Mouse (Mus musculus) heart, embryonic 12.5 days (tissue): Measurements from ENCODE around the gene Wasf2. TPM values are rescaled to one million over a fixed set of nuclear protein-coding genes. Genes with fewer than 3 reads are reported as not detected.

Experiments used
- ATAC-seq: fragments of 200-750 bp; cut with Nextera tagmentation; 2 replicates; pipeline ENCODE4 v1.8.0; 2017; ENCODE audit warnings: moderate TSS enrichment, moderate library complexity; ENCODE audit not compliant: insufficient number of reproducible peaks, low FRiP score
- H3K27ac ChIP-seq: fragments of 300-500 bp; sonication (generic); 2 replicates; pipeline ENCODE4 v1.5.1; 2016; ENCODE audit warnings: mild to moderate bottlenecking, moderate library complexity; ENCODE audit not compliant: poor library complexity, severe bottlenecking
- H3K27me3 ChIP-seq: fragments of 300-500 bp; sonication (generic); replicated peaks from 2 replicates; pipeline ENCODE4 v1.6.1; 2016; ENCODE audit warnings: mild to moderate bottlenecking, moderate library complexity
- H3K36me3 ChIP-seq: fragments of 300-500 bp; sonication (generic); 2 replicates; pipeline ENCODE4 v1.6.1; 2016; ENCODE audit warnings: mild to moderate bottlenecking, moderate library complexity
- H3K4me1 ChIP-seq: fragments of 300-500 bp; sonication (generic); replicated peaks from 2 replicates; pipeline ENCODE4 v1.6.1; 2016; ENCODE audit warnings: mild to moderate bottlenecking
- H3K4me2 ChIP-seq: fragments of 300-500 bp; sonication (generic); 2 replicates; pipeline ENCODE4 v1.6.1; 2016; ENCODE audit warnings: mild to moderate bottlenecking, moderate library complexity
- H3K4me3 ChIP-seq: fragments of 300-500 bp; sonication (generic); 2 replicates; pipeline ENCODE4 v1.5.1; 2016; ENCODE audit warnings: mild to moderate bottlenecking
- H3K9ac ChIP-seq: fragments of 300-500 bp; sonication (generic); 2 replicates; pipeline ENCODE4 v1.6.1; 2016; ENCODE audit warnings: mild to moderate bottlenecking, moderate library complexity
- H3K9me3 ChIP-seq: fragments of 300-500 bp; sonication (generic); replicated peaks from 2 replicates; pipeline ENCODE4 v1.6.1; 2016; ENCODE audit warnings: mild to moderate bottlenecking, moderate library complexity
- WGBS: fragments of 180-500 bp; shearing (Covaris S2); methylation state at CpG from one replicate; pipeline ENCODE4 v1.1.7; 2016; 5-methylcytosine and 5-hydroxymethylcytosine counted together
- polyA plus RNA-seq: library from polyadenylated mRNA; unstranded; fragments of >200 nt; fragmentation: Nextera tagmentation; extraction: Ambion mirVana; gene quantifications from 2 replicates; pipeline ENCODE4 v1.2.1, GENCODE M21; 2016

The Wasf2 gene
- polyA plus RNA-seq, 1 experiment from 2014 or later: 68.5 TPM

DNA sequence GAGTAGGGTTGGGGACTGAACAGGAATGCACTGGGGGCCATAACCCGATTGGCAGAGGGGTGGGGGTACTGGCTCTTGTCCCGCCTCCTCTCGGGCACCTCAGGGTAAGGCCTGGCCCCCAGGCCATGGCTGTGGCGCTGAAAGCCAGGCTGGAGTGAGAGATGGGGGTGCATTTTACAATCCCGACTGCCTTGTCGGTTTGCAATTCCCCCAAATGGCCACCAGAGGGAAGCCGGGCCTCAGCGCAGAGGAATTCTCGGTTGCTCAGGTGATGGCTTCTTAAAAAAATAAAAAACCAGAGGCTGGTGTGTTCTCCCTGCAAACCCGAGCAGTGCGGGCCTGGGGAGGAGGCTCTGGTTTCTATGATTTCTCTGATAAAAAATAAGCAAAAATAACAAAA, 79.1 kb downstream of the Wasf2 start:
- Histone ChIP-seq H3K4me2 (no peak overlapping the region), H3K9ac (no peak overlapping the region), H3K4me3 (no peak overlapping the region), H3K27ac (no peak overlapping the region), H3K4me1 (peaks cover 31% of the 10 kb centered on the region), H3K36me3 (no peaks in the 10 kb centered on the region), H3K9me3 (no peaks in the 10 kb centered on the region), H3K27me3 (peaks cover 43% of the 10 kb centered on the region)
- 5% methylated on average over 11 of the region's 11 CpGs for WGBS
- ATAC-seq: no peak

DNA sequence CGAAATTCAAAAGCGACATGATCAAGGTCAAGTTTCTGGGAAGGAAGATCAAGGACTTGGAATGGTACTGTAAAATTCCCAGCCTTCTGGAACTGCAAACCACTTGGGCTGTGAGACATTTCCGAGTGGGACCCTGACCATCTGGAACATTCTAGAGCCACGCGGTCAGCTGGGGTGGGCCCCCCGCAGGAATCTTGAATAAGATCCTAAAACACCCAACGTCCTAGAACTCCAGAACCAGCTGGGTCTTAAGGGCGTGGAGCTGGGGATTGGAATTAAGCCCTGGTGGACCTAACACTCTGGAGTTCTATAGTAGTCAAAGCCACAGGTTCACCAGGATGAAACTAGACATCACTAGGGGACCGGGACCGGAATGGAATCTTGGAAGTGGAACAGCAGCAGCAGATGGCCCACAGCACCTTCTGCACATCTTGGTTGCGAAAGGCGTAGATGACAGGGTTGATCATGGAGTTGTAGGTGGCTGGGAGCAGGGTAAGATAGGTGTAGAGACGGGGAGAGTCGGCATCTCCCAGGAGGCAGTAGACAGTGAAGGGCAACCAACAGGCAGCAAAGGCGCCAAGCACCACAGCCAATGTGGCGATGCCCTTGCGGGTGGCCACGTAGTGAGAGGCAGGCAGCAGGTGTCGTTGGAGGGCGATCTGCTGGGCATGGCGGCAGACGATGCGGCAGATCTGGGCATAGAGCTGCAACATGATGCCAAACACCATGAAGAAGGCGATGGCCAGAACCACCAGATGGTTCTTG, 79.9 kb downstream of the Wasf2 start:
- H3K9me3 ChIP-seq: no peaks in the 10 kb centered on the region
- H3K4me2 ChIP-seq: no peak overlapping the region
- no peak overlapping the region for H3K4me3 ChIP-seq
- no peak for ATAC-seq
- no peak overlapping the region for H3K9ac ChIP-seq
- peaks cover 50% of the 10 kb centered on the region for H3K27me3 ChIP-seq
- peaks cover 23% of the 10 kb centered on the region for H3K4me1 ChIP-seq
- WGBS: 89% methylated on average over 24 of the region's 24 CpGs
- H3K27ac ChIP-seq: no peak overlapping the region
- no peaks in the 10 kb centered on the region for H3K36me3 ChIP-seq

- Histone ChIP-seq H3K9me3 (no peaks in the 10 kb centered on the region), H3K4me2 (no peak overlapping the region), H3K4me3 (no peak overlapping the region), H3K27ac (no peak overlapping the region), H3K4me1 (peaks cover 23% of the 10 kb centered on the region), H3K27me3 (peaks cover 53% of the 10 kb centered on the region), H3K9ac (no peak overlapping the region), H3K36me3 (no peaks in the 10 kb centered on the region)
- 90% methylated on average over 19 of the region's 19 CpGs for WGBS
- no peak for ATAC-seq
Measured at GRCm38 (mm10) chr4:133210788-133211390, 80.6 kb downstream of the Wasf2 start.

- Histone ChIP-seq H3K9me3 (no peaks in the 10 kb centered on the region), H3K4me1 (peaks cover 23% of the 10 kb centered on the region), H3K27me3 (peaks cover 53% of the 10 kb centered on the region), H3K4me2 (peak within 1 kb of the TSS; percentile 99), H3K36me3 (no peaks in the 10 kb centered on the region), H3K9ac (peak within 1 kb of the TSS; percentile 79), H3K4me3 (peak within 1 kb of the TSS; percentile 69), H3K27ac (peak within 1 kb of the TSS; percentile 15; the same call in 1 of the 2 replicates)
- ATAC-seq: peak; percentile 35; the same call in 1 of the 2 replicates
- 2% methylated on average over 52 of the region's 52 CpGs for WGBS
Measured at GRCm38 (mm10) chr4:133211751-133212561, 81.7 kb downstream of the Wasf2 start, which contains the start of the genes Cd164l2 and Gpr3. Gene Cd164l2 (plus strand): TSS chr4:133212131. Gene Gpr3 (minus strand): TSS chr4:133212536.

DNA sequence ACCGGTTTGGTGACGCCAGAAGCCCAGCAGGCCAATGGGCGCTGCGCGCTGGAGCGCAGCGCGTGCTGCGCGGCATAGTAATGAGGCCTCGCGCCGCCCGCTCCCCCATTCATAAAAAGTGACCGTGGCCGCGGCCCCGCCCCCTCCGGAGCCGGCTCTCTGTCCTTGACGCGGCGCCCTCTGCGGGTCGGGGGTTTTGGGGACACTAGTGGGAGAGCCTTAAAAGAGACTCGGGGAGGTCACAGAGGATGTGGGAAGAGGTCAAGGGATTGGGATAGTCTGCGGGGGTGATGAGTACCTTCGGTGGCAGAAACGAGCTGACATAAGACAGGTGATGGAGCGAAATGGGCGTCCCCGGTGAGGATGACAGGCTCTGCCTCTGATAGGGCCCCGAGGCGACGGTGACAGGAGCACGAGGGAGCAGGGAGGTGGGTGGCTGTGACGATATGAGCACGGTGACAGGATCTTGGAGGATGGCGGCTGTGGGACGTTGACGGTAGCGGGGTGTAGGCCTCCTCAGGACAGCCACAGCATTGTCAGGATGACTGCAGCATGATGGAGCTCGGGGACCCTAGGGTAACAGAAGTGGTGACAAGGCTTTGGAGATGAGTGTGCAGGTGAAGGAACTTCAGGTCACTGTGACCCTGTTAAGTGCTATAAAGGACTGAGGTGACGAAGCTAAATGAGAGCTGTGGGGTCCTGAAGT, 82.4 kb downstream of the Wasf2 start:
- WGBS: under 1% methylated on average over 44 of the region's 44 CpGs
- peak overlapping the region; percentile 69 for H3K4me3 ChIP-seq
- peak; percentile 81 for ATAC-seq
- peak overlapping the region; percentile 79 for H3K9ac ChIP-seq
- H3K27ac ChIP-seq: peak overlapping the region; percentile 15; the same call in 1 of the 2 replicates
- H3K9me3 ChIP-seq: no peaks in the 10 kb centered on the region
- peaks cover 23% of the 10 kb centered on the region for H3K4me1 ChIP-seq
- no peaks in the 10 kb centered on the region for H3K36me3 ChIP-seq
- peak overlapping the region; percentile 99 for H3K4me2 ChIP-seq
- H3K27me3 ChIP-seq: peaks cover 53% of the 10 kb centered on the region

DNA sequence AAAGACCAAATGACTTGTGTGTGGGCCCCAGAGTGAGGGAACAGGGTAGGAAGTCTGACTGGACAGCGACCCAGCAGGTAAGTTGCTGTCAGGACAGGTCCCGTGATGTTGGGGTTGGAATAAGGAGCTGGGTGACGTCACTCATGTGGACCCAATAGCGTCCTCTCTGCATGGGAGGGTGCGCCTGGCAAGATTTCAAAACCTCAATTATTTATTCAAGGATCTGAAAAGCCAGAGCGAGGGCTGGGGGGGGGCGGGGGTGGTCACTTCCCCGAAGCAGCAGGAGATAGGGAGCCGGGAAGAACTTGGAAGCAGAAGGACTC, 82.9 kb downstream of the Wasf2 start:
- no peak overlapping the region for H3K9ac ChIP-seq

DNA sequence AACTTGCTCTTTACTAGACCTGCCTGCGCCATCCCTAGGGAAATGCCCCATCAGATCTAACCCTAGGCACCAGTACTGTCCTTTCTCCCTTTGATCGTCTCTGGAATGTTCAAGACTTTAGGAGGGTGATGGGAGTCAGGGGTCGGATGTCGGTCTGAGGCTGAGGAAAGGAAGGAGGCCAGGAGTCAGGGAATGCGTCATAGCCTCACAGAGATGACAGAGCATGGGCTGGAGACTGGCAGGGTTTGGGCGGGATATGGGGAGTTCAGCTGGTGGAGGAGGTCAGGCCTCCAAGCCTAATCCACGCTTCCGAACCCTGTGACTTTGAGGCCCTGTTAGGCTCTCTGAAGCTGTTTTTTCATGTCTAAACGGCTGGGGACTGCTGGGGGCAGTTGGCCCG, 83.4 kb downstream of the Wasf2 start:
- Histone ChIP-seq H3K27me3 (peaks cover 46% of the 10 kb centered on the region), H3K4me1 (peaks cover 23% of the 10 kb centered on the region), H3K9ac (no peak overlapping the region), H3K9me3 (no peaks in the 10 kb centered on the region), H3K4me2 (peak overlapping the region; percentile 99), H3K4me3 (peak overlapping the region; percentile 13; the same call in 1 of the 2 replicates), H3K27ac (no peak overlapping the region), H3K36me3 (no peaks in the 10 kb centered on the region)
- 14% methylated on average over 10 of the region's 10 CpGs for WGBS
- no peak for ATAC-seq

More for the DNA sequence above, 82.9 kb downstream of the Wasf2 start:
- no peaks in the 10 kb centered on the region for H3K36me3 ChIP-seq
- peaks cover 50% of the 10 kb centered on the region for H3K27me3 ChIP-seq
- 0 out of 2 replicates have a peak, but pooled peaks have one; percentile 15 for ATAC-seq
- WGBS: under 1% methylated on average over 9 of the region's 9 CpGs
- H3K27ac ChIP-seq: no peak overlapping the region
- peaks cover 23% of the 10 kb centered on the region for H3K4me1 ChIP-seq
- H3K9me3 ChIP-seq: no peaks in the 10 kb centered on the region
- peak overlapping the region; percentile 99 for H3K4me2 ChIP-seq
- H3K4me3 ChIP-seq: peak overlapping the region; percentile 69

GRCm38 (mm10) chr4:133217641-133218040, 87.3 kb downstream of the Wasf2 start:
- H3K4me3 ChIP-seq: no peak overlapping the region
- no peak for ATAC-seq
- peaks cover 58% of the 10 kb centered on the region for H3K27me3 ChIP-seq
- no peaks in the 10 kb centered on the region for H3K36me3 ChIP-seq
- peaks cover 20% of the 10 kb centered on the region for H3K4me1 ChIP-seq
- no peak overlapping the region for H3K9ac ChIP-seq
- H3K9me3 ChIP-seq: no peaks in the 10 kb centered on the region
- H3K27ac ChIP-seq: no peak overlapping the region
- H3K4me2 ChIP-seq: no peak overlapping the region
- 4% methylated on average over 5 of the region's 5 CpGs for WGBS

GRCm38 (mm10) chr4:133218745-133219144, 88.4 kb downstream of the Wasf2 start:
- Histone ChIP-seq H3K27ac (no peak overlapping the region), H3K9me3 (no peaks in the 10 kb centered on the region), H3K4me3 (no peak overlapping the region), H3K9ac (no peak overlapping the region), H3K4me2 (no peak overlapping the region), H3K4me1 (peaks cover 9% of the 10 kb centered on the region), H3K27me3 (peaks cover 50% of the 10 kb centered on the region), H3K36me3 (no peaks in the 10 kb centered on the region)
- WGBS: 82% methylated on average over 3 of the region's 3 CpGs
- ATAC-seq: no peak

DNA sequence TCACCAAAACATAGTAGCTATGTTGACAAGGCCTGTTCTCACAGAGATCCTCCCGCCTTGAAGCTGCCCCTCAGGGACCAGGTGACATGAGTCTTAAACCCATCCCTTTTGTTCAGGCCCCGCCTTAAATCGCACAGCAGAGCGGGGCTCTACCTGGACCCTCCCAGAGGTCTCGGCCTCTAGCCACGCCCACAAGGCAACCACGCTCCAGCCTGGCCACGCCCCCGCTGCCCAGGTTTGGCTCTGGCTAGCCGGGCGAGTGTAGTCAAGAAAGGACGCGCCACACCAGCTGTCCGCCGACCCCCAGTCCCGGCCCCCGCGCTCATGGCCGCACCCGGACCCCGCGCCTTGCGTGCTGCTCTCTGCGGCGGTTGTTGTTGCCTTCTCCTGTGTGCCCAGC, 90.4 kb downstream of the Wasf2 start:
- H3K27me3 ChIP-seq: peaks cover 33% of the 10 kb centered on the region
- WGBS: 1% methylated on average over 25 of the region's 25 CpGs
- no peak overlapping the region for H3K27ac ChIP-seq
- no peaks in the 10 kb centered on the region for H3K9me3 ChIP-seq
- ATAC-seq: no peak
- H3K36me3 ChIP-seq: no peaks in the 10 kb centered on the region
- H3K4me2 ChIP-seq: peak overlapping the region; percentile 79
- peak overlapping the region; percentile 61 for H3K9ac ChIP-seq
- peaks cover 11% of the 10 kb centered on the region for H3K4me1 ChIP-seq
- H3K4me3 ChIP-seq: peak overlapping the region; percentile 41
